Mouse (Mus musculus) forebrain, embryonic 12.5 days (tissue): Measurements from ENCODE around the gene Ppm1h. TPM values are rescaled to one million over a fixed set of nuclear protein-coding genes. Genes with fewer than 3 reads are reported as not detected.
A peak's percentile ranks its signal among the peaks of the same experiment; 100 is the strongest.
"Not testable (repeated sequence)": the region's sequence is repeated elsewhere in the genome, so short reads cannot be mapped to it uniquely, and the experiment has no call there.

Experiments used
- ATAC-seq: fragments of 200-750 bp; cut with Nextera tagmentation; 2 replicates; pipeline ENCODE4 v1.8.0; 2017; ENCODE audit warnings: moderate TSS enrichment; ENCODE audit not compliant: low FRiP score
- H3K27ac ChIP-seq: fragments of 300-500 bp; sonication (generic); 2 replicates; pipeline ENCODE4 v1.5.1; 2016; ENCODE audit warnings: mild to moderate bottlenecking
- H3K27me3 ChIP-seq: fragments of 300-500 bp; sonication (generic); 2 replicates; pipeline ENCODE4 v1.6.1; 2016; ENCODE audit warnings: mild to moderate bottlenecking
- H3K36me3 ChIP-seq: fragments of 300-500 bp; sonication (generic); replicated peaks from 2 replicates; pipeline ENCODE4 v1.6.1; 2016; ENCODE audit warnings: mild to moderate bottlenecking
- H3K4me1 ChIP-seq: fragments of 300-500 bp; sonication (generic); 2 replicates; pipeline ENCODE4 v1.6.1; 2016
- H3K4me2 ChIP-seq: fragments of 300-500 bp; sonication (generic); 2 replicates; pipeline ENCODE4 v1.6.1; 2016; ENCODE audit warnings: mild to moderate bottlenecking, moderate library complexity
- H3K4me3 ChIP-seq: fragments of 300-500 bp; sonication (generic); replicated peaks from 2 replicates; pipeline ENCODE4 v1.5.1; 2016; ENCODE audit warnings: mild to moderate bottlenecking
- H3K9ac ChIP-seq: fragments of 300-500 bp; sonication (generic); 2 replicates; pipeline ENCODE4 v1.6.1; 2016; ENCODE audit warnings: mild to moderate bottlenecking
- H3K9me3 ChIP-seq: fragments of 300-500 bp; sonication (generic); 2 replicates; pipeline ENCODE4 v1.6.1; 2016
- WGBS: fragments of 180-500 bp; shearing (Covaris S2); methylation state at CpG from one replicate; pipeline ENCODE4 v1.1.7; 2016; 5-methylcytosine and 5-hydroxymethylcytosine counted together
- polyA plus RNA-seq: library from polyadenylated mRNA; unstranded; fragments of >200 nt; fragmentation: Nextera tagmentation; extraction: Ambion mirVana; gene quantifications from 2 replicates; pipeline ENCODE4 v1.2.1, GENCODE M21; 2016

Ppm1h gene
- polyA plus RNA-seq, 1 experiment from 2014 or later, result 5.1 TPM

DNA sequence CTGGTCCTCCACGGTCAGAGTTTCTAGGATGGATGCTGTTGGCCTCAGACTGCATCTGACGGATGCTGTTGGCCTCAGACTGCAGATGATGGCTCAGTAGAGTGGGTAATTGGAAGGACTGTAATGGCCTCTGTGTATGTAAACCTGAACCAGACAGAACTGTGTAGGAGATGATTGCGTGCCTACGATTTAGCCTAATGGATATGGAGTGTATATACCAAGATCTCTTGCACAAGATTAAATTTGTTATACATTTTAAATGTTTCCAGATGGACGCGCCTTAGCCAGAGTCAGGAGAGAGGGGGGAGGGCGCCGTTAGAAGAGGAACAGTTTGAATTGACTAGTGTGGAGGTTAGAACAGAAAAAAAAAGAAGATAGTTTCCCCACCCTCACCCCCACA is 233.1 kb downstream of the Ppm1h start:
- Histone ChIP-seq H3K27ac (no peak overlapping the region), H3K4me3 (no peak overlapping the region), H3K4me2 (no peak overlapping the region), H3K9ac (0 out of 2 replicates have a peak overlapping the region, but pooled peaks have one; percentile 1), H3K4me1 (peaks cover 25% of the 10 kb centered on the region), H3K9me3 (no peaks in the 10 kb centered on the region), H3K27me3 (0 out of 2 replicates have a peak, but pooled peaks cover 2% of the 10 kb centered on the region), H3K36me3 (no peaks in the 10 kb centered on the region)
- ATAC-seq, result peak; percentile 10; the same call in 1 of the 2 replicates
- WGBS, result 60% methylated on average over 8 of the region's 8 CpGs

DNA sequence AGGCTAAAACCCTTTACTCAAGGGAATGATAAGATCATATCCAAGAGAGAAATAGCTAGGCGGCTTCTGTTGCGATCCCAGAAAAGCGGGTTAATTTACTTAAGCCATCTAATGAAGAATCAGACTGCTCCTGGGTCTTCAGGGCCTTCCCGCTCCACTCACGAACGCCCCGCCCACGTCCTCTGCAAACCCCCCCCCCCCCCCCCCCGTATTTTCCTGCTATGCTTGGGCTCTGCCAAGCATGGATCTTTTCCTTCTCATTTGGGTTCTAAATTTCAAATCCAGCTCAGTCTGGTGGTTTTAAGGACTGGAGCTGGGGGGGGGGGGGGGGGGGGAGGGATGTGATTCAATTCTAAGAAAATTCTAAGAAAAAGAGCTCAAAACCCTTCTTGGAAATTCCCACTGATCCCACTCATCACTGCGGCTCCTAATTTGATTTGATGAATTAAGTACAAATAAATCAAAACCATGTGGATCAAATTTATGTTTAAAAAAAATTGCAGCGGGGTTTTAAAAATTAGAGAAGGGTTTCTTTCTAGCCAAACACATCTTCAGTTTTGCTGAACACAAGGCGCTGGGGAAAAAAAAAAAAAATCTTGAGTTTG is 233.6 kb downstream of the Ppm1h start:
- ATAC-seq, result no peak
- peak overlapping the region; percentile 83; the same call in 1 of the 2 replicates for H3K27ac ChIP-seq
- no peak overlapping the region for H3K4me3 ChIP-seq
- H3K9me3 ChIP-seq, result no peaks in the 10 kb centered on the region
- 0 out of 2 replicates have a peak, but pooled peaks cover 2% of the 10 kb centered on the region for H3K27me3 ChIP-seq
- H3K9ac ChIP-seq, result 0 out of 2 replicates have a peak overlapping the region, but pooled peaks have one; percentile 1
- 64% methylated on average over 6 of the region's 12 CpGs for WGBS
- H3K4me2 ChIP-seq, result no peak overlapping the region; the same call in 1 of the 2 replicates
- H3K4me1 ChIP-seq, result peaks cover 25% of the 10 kb centered on the region
- H3K36me3 ChIP-seq, result no peaks in the 10 kb centered on the region

DNA sequence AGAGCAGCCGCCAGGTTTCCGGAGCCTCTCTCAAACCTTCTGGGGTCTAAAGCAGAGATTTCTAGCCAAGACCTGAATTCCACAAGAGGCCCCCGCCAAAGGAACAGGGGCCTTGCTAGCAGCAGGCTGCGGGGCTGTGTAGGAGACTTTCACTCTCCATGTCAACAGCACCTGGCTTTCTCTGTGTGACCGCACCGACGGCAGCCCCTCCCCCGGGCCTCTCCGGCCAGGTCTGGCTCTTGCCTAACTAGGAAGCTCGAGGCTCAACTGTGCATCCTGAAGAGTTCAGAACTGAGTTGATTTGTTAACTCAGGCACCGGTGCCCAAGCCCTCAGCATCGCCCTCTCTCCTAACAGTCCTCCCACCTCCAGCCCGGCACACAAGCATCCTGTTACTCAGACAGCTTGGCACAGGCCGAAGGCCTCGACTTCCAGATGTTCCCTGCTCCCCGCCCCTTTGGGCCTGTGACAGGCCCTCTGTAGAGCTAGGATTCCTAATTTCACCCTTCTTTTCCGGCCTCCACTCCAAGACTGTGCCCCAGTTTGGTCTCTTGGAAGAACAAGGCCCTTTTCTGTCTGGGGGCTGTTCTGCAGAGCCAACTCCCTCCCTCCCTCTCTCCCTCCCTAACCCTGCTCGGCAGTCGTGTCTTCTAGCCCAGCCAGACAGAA is 234.3 kb downstream of the Ppm1h start:
- WGBS, result 16% methylated on average over 19 of the region's 19 CpGs
- H3K36me3 ChIP-seq, result no peaks in the 10 kb centered on the region
- H3K4me1 ChIP-seq, result peaks cover 25% of the 10 kb centered on the region

DNA sequence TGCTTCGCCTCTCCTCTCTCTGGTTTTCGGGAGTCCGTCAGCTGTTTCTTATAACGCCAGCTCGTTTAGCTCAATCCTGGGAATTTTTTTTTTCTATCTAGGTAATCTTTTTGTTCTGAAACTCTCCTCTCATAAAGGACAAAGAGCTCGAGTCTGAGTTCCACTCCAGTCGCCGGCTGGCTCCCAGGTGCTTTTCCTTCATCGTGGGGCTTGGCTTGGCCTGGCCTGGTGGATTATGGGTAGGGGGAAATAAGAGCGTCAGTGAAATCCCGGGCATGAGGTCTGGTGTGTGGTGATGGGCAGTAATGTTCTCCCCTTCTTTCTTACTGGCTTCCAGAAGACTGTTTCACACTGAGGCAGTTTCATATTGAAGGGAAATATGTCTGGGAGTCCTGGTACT is 234.8 kb downstream of the Ppm1h start:
- no peak for ATAC-seq
- 33% methylated on average over 11 of the region's 11 CpGs for WGBS
- H3K27ac ChIP-seq, result peak overlapping the region; percentile 83
- peak overlapping the region; percentile 46; the same call in 1 of the 2 replicates for H3K9ac ChIP-seq
- no peaks in the 10 kb centered on the region for H3K36me3 ChIP-seq
- no peak overlapping the region for H3K4me2 ChIP-seq
- H3K9me3 ChIP-seq, result no peaks in the 10 kb centered on the region
- H3K4me1 ChIP-seq, result peaks cover 25% of the 10 kb centered on the region
- H3K27me3 ChIP-seq, result 0 out of 2 replicates have a peak, but pooled peaks cover 2% of the 10 kb centered on the region
- no peak overlapping the region for H3K4me3 ChIP-seq

More for the DNA sequence above, 234.3 kb downstream of the Ppm1h start:
- Histone ChIP-seq H3K27me3 (0 out of 2 replicates have a peak, but pooled peaks cover 2% of the 10 kb centered on the region), H3K4me3 (no peak overlapping the region), H3K4me2 (peak overlapping the region; percentile 15; the same call in 1 of the 2 replicates), H3K27ac (peak overlapping the region; percentile 83), H3K9ac (peak overlapping the region; percentile 46; the same call in 1 of the 2 replicates), H3K9me3 (no peaks in the 10 kb centered on the region)
- ATAC-seq, result peak; percentile 71; the same call in 1 of the 2 replicates

DNA sequence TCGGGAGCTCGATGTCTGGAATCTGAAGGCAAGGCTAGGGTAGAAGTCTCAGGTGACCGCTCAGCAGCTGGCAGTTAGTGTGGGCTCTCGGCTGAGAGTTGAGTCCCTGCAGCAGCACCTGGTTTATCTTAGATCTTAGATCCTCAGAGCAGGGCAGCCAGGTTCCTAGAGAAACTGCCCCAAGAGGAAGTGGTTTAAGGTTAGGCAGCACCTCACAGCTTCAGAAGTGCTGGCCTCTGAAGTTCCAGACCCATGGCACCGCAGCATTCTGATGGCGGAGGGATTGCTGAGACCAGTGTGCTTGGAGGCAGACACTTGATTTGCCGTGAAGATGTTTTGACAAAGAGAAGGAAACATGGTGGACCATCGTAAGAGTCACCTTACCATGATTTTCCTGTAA is 237.3 kb downstream of the Ppm1h start:
- Histone ChIP-seq H3K9ac (no peak overlapping the region), H3K4me1 (peaks cover 22% of the 10 kb centered on the region), H3K36me3 (no peaks in the 10 kb centered on the region), H3K4me2 (no peak overlapping the region), H3K4me3 (no peak overlapping the region), H3K9me3 (no peaks in the 10 kb centered on the region), H3K27me3 (0 out of 2 replicates have a peak, but pooled peaks cover 2% of the 10 kb centered on the region), H3K27ac (no peak overlapping the region)
- ATAC-seq, result no peak
- WGBS, result 86% methylated on average over 8 of the region's 8 CpGs

DNA sequence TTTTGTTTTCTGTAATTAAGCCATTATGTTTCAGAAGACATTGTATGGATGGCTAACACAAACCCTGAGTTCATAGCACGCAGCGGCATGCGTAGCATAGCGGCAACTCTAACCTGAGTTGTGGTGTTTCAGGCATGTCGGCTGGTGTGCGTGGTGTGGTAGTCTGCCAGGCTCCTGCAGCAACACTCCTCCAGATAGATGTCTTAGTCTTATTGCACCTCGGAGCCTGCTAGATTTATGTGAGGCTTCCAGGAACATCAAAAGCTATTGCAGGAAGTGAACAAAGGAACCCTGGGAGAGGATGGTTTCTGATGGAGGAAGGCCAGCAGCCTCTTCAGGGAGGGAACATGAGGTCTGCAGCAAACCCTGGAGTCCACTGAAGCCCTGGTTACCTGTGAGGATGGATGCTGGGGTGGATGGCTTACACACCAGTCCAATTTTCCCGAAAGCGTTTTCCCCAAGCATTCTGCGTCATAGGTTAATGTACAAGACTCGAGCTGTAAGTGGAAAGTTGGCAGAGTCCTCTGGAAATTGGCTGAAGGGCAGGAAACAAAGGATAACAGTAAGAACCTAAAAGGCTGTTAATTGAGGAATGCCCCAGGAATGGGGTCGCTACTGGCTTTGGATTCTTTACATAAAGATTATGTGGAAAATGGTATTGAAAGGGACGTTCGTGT is 239.2 kb downstream of the Ppm1h start:
- H3K36me3 ChIP-seq, result no peaks in the 10 kb centered on the region
- H3K27me3 ChIP-seq, result no peaks in the 10 kb centered on the region
- no peak overlapping the region for H3K4me3 ChIP-seq
- no peaks in the 10 kb centered on the region for H3K9me3 ChIP-seq
- no peak overlapping the region for H3K9ac ChIP-seq
- 92% methylated on average over 14 of the region's 14 CpGs for WGBS
- no peak for ATAC-seq
- H3K4me2 ChIP-seq, result no peak overlapping the region
- H3K4me1 ChIP-seq, result peaks cover 9% of the 10 kb centered on the region
- no peak overlapping the region for H3K27ac ChIP-seq

DNA sequence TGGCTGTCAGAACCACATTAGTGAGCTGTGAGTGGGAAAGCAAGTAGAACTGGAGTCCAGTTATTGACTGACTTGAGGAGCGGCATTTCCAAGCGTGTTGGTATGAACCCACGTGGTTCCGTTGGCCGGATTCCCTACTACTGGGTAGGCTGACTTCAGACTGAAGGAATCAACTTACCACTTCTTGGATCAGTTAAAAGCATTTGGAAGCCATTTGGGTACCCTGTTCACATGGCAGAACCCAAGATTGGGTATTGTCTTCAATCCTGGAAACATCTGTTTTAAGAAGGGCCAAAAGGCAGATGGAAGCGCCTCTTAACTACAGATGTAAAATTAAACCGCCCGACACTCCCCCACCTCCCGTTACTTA is 239.7 kb downstream of the Ppm1h start:
- Histone ChIP-seq H3K9ac (no peak overlapping the region), H3K36me3 (no peaks in the 10 kb centered on the region), H3K4me2 (no peak overlapping the region), H3K27ac (no peak overlapping the region), H3K4me1 (peaks cover 4% of the 10 kb centered on the region), H3K4me3 (no peak overlapping the region), H3K9me3 (no peaks in the 10 kb centered on the region), H3K27me3 (no peaks in the 10 kb centered on the region)
- ATAC-seq, result no peak
- WGBS, result 94% methylated on average over 9 of the region's 9 CpGs

DNA sequence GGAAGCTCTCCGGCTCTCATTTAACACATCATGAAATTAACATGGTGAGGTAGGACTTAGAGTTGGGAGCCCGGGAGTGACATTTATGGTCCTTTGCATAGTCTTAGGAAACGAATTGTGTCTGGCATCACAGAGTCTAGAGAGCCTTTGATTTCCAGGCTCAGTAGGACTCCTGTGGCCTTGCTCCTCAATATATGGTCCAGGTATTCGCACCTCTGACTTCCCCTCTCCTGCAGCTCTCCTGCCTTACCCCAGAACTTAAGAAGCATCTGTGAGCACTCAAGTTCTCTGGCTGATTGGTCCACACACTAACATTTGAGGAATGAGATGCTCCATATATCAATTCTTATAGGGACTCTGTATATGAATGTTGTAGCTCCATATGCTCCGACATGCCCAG is 240.2 kb downstream of the Ppm1h start:
- Histone ChIP-seq H3K4me2 (no peak overlapping the region), H3K36me3 (no peaks in the 10 kb centered on the region), H3K9me3 (no peaks in the 10 kb centered on the region), H3K4me1 (0 out of 2 replicates have a peak, but pooled peaks cover 4% of the 10 kb centered on the region), H3K4me3 (no peak overlapping the region), H3K27ac (no peak overlapping the region), H3K27me3 (no peaks in the 10 kb centered on the region), H3K9ac (no peak overlapping the region)
- WGBS, result 94% methylated on average over 5 of the region's 5 CpGs
- no peak for ATAC-seq

DNA sequence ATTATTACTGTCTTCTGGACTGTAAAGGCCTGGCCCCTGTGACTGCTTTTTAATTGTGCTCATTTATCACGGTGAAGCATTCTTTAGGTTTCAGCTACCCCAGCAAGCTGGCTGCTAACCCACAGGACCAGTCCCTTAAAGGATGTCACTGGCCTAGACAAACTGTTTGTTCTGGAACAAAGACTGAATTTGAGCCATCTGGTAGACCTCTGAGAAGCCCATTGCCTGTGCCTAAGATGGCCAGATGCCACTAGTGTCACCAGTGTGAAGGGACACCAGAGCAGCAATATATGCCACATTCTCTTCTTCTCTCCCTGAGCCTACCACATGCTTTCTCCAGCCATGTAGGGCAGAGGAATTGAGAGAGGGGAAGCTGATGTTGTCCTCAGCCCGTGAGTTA is 240.9 kb downstream of the Ppm1h start:
- Histone ChIP-seq H3K27ac (no peak overlapping the region), H3K9ac (no peak overlapping the region), H3K27me3 (no peaks in the 10 kb centered on the region), H3K36me3 (no peaks in the 10 kb centered on the region), H3K4me1 (0 out of 2 replicates have a peak, but pooled peaks cover 4% of the 10 kb centered on the region), H3K9me3 (no peaks in the 10 kb centered on the region), H3K4me2 (no peak overlapping the region), H3K4me3 (no peak overlapping the region)
- WGBS, result 79% methylated on average over 2 of the region's 2 CpGs
- ATAC-seq, result no peak

DNA sequence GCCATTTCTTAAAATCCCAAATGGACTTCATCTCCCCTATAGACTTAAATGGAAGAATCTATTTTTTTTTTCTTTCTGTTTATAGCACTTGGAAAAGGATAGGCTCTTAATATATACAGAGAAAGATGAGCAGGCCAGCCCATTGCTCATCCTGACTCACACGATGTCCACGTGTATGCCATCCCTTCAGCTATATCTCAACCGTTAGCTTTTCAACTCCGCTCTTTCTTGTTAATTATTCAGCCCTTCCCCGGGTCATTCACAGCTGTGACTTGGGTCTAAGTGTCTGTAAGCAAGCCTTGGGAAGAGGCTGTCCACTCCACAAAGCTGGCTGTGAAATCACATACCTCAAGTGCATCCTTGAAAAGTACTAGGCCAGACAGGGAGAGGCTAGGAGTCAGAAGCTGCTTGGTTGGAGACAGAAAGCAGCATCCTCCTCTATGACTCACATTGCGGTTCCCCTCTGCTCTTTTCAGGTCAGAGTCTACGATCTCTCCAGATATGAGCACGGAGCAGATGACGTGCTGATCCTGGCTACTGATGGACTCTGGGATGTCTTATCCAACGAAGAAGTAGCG is 241.7 kb downstream of the Ppm1h start:
- Histone ChIP-seq H3K9ac (no peak overlapping the region), H3K4me2 (no peak overlapping the region), H3K4me3 (no peak overlapping the region), H3K9me3 (no peaks in the 10 kb centered on the region), H3K4me1 (0 out of 2 replicates have a peak, but pooled peaks cover 4% of the 10 kb centered on the region), H3K27me3 (no peaks in the 10 kb centered on the region), H3K27ac (no peak overlapping the region), H3K36me3 (no peaks in the 10 kb centered on the region)
- WGBS, result 94% methylated on average over 11 of the region's 11 CpGs
- ATAC-seq, result no peak

DNA sequence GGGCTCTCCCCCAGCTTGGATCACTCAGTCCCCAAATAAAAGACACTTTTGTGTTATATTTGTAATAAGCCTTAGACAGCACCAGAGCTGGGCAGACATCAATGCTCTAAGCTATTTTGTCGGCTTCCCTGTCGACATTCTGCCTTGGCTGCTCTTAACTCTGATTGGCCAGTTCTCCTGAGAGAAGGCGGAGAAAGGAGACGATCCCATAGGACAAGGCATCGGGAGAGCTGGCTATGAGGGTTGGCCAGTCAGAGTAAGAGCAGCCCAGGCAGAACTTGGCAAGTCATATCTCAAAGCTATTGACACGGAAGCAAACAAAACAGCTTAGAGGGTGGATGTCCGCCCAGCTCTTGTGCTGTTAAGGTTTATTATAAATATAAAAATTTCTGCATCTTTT is 243.7 kb downstream of the Ppm1h start:
- H3K4me2 ChIP-seq, result no peak overlapping the region
- no peaks in the 10 kb centered on the region for H3K36me3 ChIP-seq
- peak; percentile 67 for ATAC-seq
- no peaks in the 10 kb centered on the region for H3K27me3 ChIP-seq
- H3K9me3 ChIP-seq, result no peaks in the 10 kb centered on the region
- H3K27ac ChIP-seq, result no peak overlapping the region
- WGBS, result 38% methylated on average over 7 of the region's 7 CpGs
- H3K4me1 ChIP-seq, result 0 out of 2 replicates have a peak, but pooled peaks cover 4% of the 10 kb centered on the region
- no peak overlapping the region for H3K4me3 ChIP-seq
- no peak overlapping the region for H3K9ac ChIP-seq

DNA sequence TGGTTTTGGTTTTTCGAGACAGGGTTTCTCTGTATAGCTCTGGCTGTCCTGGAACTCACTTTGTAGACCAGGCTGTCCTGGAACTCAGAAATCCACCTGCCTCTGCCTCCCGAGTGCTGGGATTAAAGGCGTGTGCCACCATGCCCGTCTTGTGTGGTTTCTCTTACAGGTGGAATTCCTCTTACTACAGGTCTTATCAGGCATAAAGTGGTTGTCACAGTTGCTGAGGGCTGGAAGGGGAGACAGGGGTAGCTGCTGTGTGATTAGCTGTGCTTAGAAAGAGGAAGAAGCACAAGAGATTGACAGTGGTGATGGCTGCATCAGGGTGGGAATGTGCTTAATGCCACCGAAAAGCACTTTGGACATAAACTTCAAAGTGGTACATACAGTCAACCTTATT is 246.0 kb downstream of the Ppm1h start:
- 92% methylated on average over 5 of the region's 5 CpGs for WGBS
- not testable (repeated sequence) for H3K4me3 ChIP-seq, H3K4me1 ChIP-seq, H3K36me3 ChIP-seq, H3K27me3 ChIP-seq, H3K27ac ChIP-seq, H3K9ac ChIP-seq, H3K9me3 ChIP-seq, ATAC-seq, H3K4me2 ChIP-seq
